Mouse (Mus musculus) embryo, embryonic 9.5 days (tissue): ENCODE measurements at regions not wholly inside any gene's neighbourhood (a gene's known extent, or its start where the extent isn't known, plus 50 kb on each side); places are given as distances from the start of the nearest gene placed in this dataset.

Experiments used
- DNase-seq: peaks from one replicate; pipeline ENCODE4 v3.0.0-alpha.2; 2017; ENCODE audit errors: extremely low spot score

DNA sequence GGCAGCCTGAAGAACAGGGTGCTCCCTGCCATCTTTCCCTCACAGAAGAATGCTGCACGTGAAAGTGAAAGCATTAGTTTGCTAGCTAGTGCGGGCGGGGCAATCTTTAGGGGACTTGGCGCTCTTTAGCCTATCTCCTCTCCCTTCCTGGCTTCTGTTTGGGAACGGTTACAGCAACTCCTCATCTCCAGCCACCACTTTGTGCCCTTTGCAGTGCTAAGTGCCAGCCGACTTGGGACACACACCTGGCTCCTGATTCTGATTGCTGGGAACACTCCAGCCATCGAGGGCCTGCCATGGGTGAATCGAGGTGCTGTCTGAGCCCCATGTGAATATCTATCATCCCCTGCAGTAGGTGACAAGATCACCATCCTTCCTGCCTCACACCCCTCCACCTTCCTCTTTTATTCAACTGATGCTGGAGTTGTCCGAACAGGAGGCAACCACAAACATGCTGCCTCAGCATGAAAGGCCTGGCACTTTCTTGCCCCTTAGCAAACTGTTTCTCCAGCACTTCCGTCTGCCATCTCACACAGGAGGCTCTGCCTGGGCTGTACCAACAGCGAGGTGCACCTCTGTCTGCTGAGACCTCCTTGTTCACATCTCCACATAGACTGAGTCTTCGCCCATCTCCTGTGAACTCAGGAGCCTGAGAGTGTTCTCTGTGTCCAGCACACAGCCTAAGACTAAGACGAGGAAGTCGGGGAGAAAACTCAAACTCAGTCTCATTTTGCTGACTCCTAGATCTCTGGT, 66.2 kb upstream of the Glrp1 start:
- DNase-seq = no peak

DNA sequence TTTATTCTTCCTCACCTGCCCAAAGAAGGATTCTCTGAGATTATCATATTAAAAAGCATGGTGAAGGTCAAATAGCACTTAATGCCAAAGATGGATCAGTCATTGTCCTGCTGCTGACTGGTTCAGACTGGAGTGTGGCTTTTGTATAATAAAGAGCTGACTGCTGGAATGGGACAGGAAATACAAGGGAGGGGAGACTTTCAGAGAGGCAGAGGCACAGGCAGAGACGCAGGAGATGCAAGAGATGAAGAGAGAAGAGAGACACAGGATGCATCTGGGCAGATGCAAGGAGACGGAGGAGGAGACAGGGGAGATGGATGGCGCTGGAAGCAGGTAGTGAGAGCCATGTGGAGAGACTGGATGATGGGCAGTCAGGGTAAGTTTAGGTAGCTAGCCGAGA, 65.4 kb upstream of the Glrp1 start:
- DNase-seq = no peak

- no peak for DNase-seq
These were observed 62.3 kb upstream of the Glrp1 start for GRCm38 (mm10) chr1:88572161-88572560.

DNA sequence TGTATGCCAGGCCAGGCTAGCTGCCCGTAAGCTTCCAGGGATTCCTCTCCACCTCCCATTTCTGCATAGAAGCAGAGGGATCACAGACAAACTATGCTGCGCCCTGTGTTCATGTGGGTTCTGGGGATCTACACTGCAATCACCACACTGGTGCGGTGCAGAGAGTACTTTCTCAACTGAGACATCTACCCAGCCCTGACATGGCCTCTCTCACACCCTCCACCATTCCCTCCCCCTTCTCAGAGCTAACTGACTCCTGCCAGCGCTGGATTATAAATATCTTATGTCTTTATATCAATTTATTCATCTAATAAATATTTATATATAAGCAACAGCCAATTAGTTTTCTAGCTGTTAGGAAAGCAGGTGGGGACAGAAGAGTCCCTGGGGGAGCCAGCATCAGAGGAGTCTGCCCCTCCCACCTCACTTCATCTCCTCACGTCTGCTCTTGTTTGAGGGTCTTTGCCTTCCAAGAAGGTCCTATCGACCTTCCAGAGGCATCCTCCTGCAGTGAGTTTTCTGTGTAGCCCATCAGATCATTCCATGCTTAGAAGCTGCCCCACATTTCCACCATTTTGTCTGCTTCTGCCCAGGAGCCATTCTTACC, 58.7 kb upstream of the Glrp1 start:
- no peak for DNase-seq

DNA sequence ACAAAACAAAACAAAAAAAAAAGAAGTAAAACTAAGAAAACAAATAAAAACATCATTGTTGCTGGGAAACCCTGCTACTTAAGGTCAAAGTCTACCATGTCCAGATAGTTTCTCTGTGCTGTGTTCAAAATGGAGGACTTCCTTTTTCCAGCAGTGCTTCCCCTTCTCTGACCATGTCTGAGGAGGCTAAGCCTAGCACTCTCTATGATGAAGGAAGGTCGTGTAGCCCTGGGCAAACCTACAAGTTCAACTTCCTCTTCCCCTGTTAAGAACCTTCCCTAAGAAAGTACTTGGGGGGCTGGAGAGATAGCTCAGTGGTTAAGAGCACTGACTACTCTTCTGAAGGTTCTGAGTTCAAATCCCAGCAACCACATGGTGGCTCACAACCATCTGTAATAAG, 57.3 kb upstream of the Glrp1 start:
- no peak for DNase-seq

DNA sequence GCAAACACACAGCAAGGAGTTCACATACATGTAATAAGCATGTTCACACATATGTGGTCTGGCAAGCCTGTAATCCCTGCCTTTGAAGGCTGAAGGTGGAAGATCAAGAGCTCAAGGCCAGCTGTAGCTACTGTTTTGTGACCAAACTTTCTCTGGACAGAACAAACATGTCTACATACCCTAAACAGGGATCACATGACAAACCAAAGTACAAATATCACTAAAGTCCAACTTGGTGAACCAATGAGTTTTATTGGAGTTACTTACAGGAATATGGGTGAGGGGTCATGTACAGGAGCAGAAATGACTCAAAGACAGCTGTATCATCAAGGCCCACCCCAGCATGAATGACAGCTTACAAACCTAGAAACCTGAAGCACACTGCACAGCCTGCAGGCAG, 56.6 kb upstream of the Glrp1 start:
- DNase-seq = no peak

DNA sequence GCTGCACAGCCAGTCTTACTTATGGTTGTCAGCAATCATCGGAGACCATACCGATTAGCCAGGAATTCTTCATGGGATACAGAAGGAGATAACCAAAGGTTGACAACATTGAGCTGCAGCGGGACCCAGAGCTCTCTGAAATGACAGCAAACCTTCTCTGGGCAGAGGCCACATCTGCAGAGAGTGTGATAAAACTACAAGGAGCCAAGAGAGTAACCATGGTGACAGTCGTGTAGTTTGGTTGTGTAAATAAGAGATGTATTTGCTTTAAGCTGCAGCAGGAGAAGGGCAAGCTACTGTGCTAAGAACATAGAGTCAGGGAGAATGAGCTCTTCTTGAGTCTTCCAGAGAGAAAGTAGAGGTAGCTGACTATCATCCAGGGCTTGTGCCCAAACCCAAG, 55.0 kb upstream of the Glrp1 start:
- DNase-seq = no peak

DNA sequence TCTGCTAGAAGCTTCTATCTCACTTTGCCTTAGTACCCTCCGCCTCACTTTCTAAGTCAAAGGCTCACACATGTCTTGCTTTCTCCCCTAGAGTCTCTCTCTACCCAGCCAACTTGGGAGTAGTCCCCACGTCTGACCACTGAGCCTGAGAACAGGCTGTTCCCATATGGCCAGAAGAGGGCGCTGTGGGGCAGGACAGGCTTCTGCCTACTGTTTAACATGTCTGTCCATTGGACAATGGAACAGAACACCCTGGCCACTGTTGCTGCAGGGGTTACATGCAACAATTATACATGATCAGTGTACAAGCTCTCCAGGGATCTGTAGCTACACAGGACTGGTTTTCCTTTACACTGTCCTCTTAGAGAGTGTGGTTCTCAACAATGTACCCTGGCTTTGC, 52.5 kb upstream of the Glrp1 start:
- DNase-seq = peak; percentile 86

DNA sequence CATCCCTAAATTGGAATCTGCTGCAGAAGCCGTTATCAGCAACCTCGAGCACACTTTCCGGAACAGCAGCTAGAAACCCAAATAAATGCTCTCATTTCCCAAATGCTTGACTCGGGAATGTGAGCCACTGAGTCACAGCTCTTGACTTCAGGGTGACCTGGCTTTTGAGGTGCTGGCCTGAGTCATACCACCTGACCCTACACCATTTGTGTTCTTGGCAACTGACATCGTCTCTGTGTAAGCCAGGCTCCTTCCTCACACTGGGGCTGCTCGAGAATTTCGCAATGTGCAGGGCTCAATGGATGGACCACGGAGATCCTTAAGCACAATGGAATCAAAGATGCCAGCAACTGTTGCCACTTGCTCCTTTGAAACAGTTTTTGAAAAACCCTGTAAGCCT, 50.9 kb upstream of the Glrp1 start:
- DNase-seq = no peak
